Mouse (Mus musculus) layer of hippocampus, postnatal 25 days (tissue): ENCODE results near the gene Trpm4. TPM values are rescaled to one million over a fixed set of nuclear protein-coding genes. Genes with fewer than 3 reads are reported as not detected.
"Not testable (repeated sequence)": the region's sequence is repeated elsewhere in the genome, so short reads cannot be mapped to it uniquely, and the experiment has no call there.

Experiments
- DNase-seq, 2 experiments: peaks; one replicate each; pipeline ENCODE4 v3.0.0; 2022; ENCODE audit warnings: mixed read lengths in 2 of 2, low spot score in 1 of 2; ENCODE audit errors: extremely low spot score in 1 of 2
- total RNA-seq, 2 experiments: library from RNA; stranded (reverse); gene quantifications; 2 replicates each; pipeline ENCODE4 v1.2.3; 2021

Trpm4 gene
- total RNA-seq, 2 experiments from 2014 or later: 14.1 to 18.5 TPM

- DNase-seq: no peak
Observed at GRCm38 (mm10) chr7:45263006-45263607, 70.5 kb downstream of the Trpm4 start.

- no peak for DNase-seq
Observed at GRCm38 (mm10) chr7:45262266-45262665, 71.3 kb downstream of the Trpm4 start.

GRCm38 (mm10) chr7:45259281-45259680, 74.3 kb downstream of the Trpm4 start:
- no peak for DNase-seq

- DNase-seq: no peak
Observed at GRCm38 (mm10) chr7:45257063-45257840, 76.3 kb downstream of the Trpm4 start.

GRCm38 (mm10) chr7:45255822-45256221, 77.8 kb downstream of the Trpm4 start:
- DNase-seq: not testable (repeated sequence)

- no peak for DNase-seq
Observed at GRCm38 (mm10) chr7:45253806-45254205, 79.8 kb downstream of the Trpm4 start.

Other genes starting within 250 kb of the Trpm4 start
- 1 to 10 TPM; 9.6 to 9.7 TPM for gene Rcn3, start 241.6 kb downstream of the Trpm4 start, total RNA-seq
- gene Fcgrt, start 229.9 kb downstream of the Trpm4 start, total RNA-seq: 10 to 100 TPM; 18.1 to 21.0 TPM
- gene Rps11, start 209.3 kb downstream of the Trpm4 start, total RNA-seq: 100 to 1,000 TPM; 418 to 465 TPM
- 100 to 1,000 TPM; 765 to 826 TPM for gene Rpl13a, start 205.0 kb downstream of the Trpm4 start, total RNA-seq
- gene Gm45713, start 197.5 kb downstream of the Trpm4 start, total RNA-seq: not detected
- 1 to 10 TPM; 4.5 to 8.2 TPM for gene Flt3l, start 197.3 kb downstream of the Trpm4 start, total RNA-seq
- 10 to 100 TPM; 43.2 to 47.0 TPM for gene Pih1d1, start 179.5 kb downstream of the Trpm4 start, total RNA-seq
- 10 to 100 TPM; 10.9 to 13.6 TPM for gene Aldh16a1, start 179.2 kb downstream of the Trpm4 start, total RNA-seq
- 1,000 to 10,000 TPM; 1,494 to 1,551 TPM for gene Slc17a7, start 169.8 kb downstream of the Trpm4 start, total RNA-seq
- under 1 TPM in 1 of 2 experiments, not detected in 1; 0.26 TPM for gene Gfy, start 154.2 kb downstream of the Trpm4 start, total RNA-seq
- gene Pth2, start 152.8 kb downstream of the Trpm4 start, total RNA-seq: not detected
- gene Ccdc155, start 128.9 kb downstream of the Trpm4 start, total RNA-seq: 1 to 10 TPM; 2.4 to 2.9 TPM
- 1 to 10 TPM; 1.2 to 2.4 TPM for gene Dkkl1, start 121.6 kb downstream of the Trpm4 start, total RNA-seq
- 1 to 10 TPM; 4.7 to 5.5 TPM for gene Tead2, start 118.0 kb downstream of the Trpm4 start, total RNA-seq
- 1 to 10 TPM; 3.1 to 5.7 TPM for gene Cd37, start 94.7 kb downstream of the Trpm4 start, total RNA-seq
- gene Slc6a16, start 92.7 kb downstream of the Trpm4 start, total RNA-seq: 1 to 10 TPM; 1.6 to 2.2 TPM
- not detected for gene Slc6a21, start 56.3 kb downstream of the Trpm4 start, total RNA-seq
- under 1 TPM in 1 of 2 experiments, not detected in 1; 0.17 TPM for gene Hrc, start 1.5 kb upstream of the Trpm4 start, total RNA-seq
- gene Ppfia3, start 33.2 kb upstream of the Trpm4 start, total RNA-seq: 100 to 1,000 TPM; 129 to 134 TPM
- gene Lin7b, start 36.8 kb upstream of the Trpm4 start, total RNA-seq: 100 to 1,000 TPM; 151 to 155 TPM
- 100 to 1,000 TPM; 288 to 443 TPM for gene Snrnp70, start 62.0 kb upstream of the Trpm4 start, total RNA-seq
- not detected for gene Kcna7, start 71.9 kb upstream of the Trpm4 start, total RNA-seq
- gene Ntf5, start 79.9 kb upstream of the Trpm4 start, total RNA-seq: under 1 TPM in 1 of 2 experiments, not detected in 1; 0.22 TPM
- under 1 TPM in 1 of 2 experiments, not detected in 1; 0.57 TPM for gene Lhb, start 87.0 kb upstream of the Trpm4 start, total RNA-seq
- gene Gys1, start 101.1 kb upstream of the Trpm4 start, total RNA-seq: 10 to 100 TPM; 13.9 to 16.5 TPM
- 10 to 100 TPM; 34.3 to 40.6 TPM for gene Ruvbl2, start 104.3 kb upstream of the Trpm4 start, total RNA-seq
- gene Ftl1, start 126.1 kb upstream of the Trpm4 start, total RNA-seq: 100 to 1,000 TPM; 204 to 228 TPM
- gene Bax, start 133.1 kb upstream of the Trpm4 start, total RNA-seq: 10 to 100 TPM; 81.6 to 82.1 TPM
- gene Tulp2, start 148.1 kb upstream of the Trpm4 start, total RNA-seq: not detected
- gene Gm45808, start 153.0 kb upstream of the Trpm4 start, total RNA-seq: 1 to 10 TPM in 1 of 2 experiments, under 1 TPM in 1; 0.63 to 1.1 TPM
- gene Dhdh, start 155.0 kb upstream of the Trpm4 start, total RNA-seq: 1 to 10 TPM; 3.1 to 5.7 TPM
- 100 to 1,000 TPM; 102 to 105 TPM for gene Nucb1, start 176.6 kb upstream of the Trpm4 start, total RNA-seq
- 10 to 100 TPM; 19.6 to 21.6 TPM for gene Ppp1r15a, start 192.5 kb upstream of the Trpm4 start, total RNA-seq
- gene Plekha4, start 192.6 kb upstream of the Trpm4 start, total RNA-seq: under 1 TPM; 0.47 TPM
- under 1 TPM in 1 of 2 experiments, not detected in 1; 0.54 TPM for gene Hsd17b14, start 221.1 kb upstream of the Trpm4 start, total RNA-seq
- 10 to 100 TPM; 20.5 to 23.4 TPM for gene Bcat2, start 236.4 kb upstream of the Trpm4 start, total RNA-seq